Comparison of ENCODE assay signal across 16 mouse cellular contexts in the genomic region with DNA sequence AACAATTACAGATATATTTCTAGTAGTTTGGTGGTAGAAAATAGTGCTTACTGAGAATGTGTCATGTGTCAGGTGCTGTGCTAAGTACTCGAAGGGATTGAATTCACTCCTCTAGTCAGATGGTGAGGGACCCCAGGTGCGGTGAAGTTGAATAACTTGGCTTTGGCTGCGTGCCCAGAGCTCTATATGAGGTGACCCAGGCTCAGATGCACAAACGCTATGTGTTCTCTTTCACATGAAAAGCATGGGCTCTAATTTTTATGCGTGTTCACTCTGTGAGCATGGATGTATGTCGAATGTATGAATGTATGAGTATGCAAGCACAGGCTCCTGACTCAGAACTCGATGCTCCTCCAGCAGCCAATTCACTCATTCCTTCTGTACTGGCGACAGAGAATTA.
A peak's percentile ranks its signal among the peaks of the same experiment; 100 is the strongest.
DNase-seq lines count a peak whose midpoint lies in the region; ATAC-seq and TF ChIP-seq lines count a peak whose summit lies in the region.
"Had no signal": no experiment of that assay in that cellular context is flagged by ENCODE, and none has a peak within 500 bp of the region (broad histone marks: within the 10 kb centered on the region; RNA-seq: fewer than 3 reads in every experiment).

No protein-coding gene starts in this region.

- no peak for TF ChIP-seq POLR2A in brain, embryonic 14.5 days (IDR thresholded peaks at IDR 0.05; ENCODE audit: borderline replicate concordance, extremely low read depth, insufficient read depth, insufficient read length, poor library complexity, severe bottlenecking)
- TF ChIP-seq POLR2A in limb, embryonic 14.5 days (IDR thresholded peaks at IDR 0.05; ENCODE audit: borderline replicate concordance, extremely low read depth, insufficient read depth, insufficient read length) = no peak

- H3K36me3 ChIP-seq in hindbrain, embryonic 11.5 days (ENCODE audit: control insufficient read depth, insufficient read depth, low read length) = no peaks in the 10 kb centered on the region
- no peaks in the 10 kb centered on the region for H3K36me3 ChIP-seq in hindbrain, embryonic 10.5 days
- H3K36me3 ChIP-seq in forebrain, embryonic 13.5 days (ENCODE audit: poor library complexity, severe bottlenecking) = no peaks in the 10 kb centered on the region
- H3K36me3 ChIP-seq in limb, embryonic 14.5 days (ENCODE audit: control insufficient read depth, insufficient read depth, low read length) = no peaks in the 10 kb centered on the region
- H3K36me3 ChIP-seq: embryonic facial prominence, embryonic 13.5 days; kidney, embryonic 15.5 days had no signal

- H3K9me3 ChIP-seq in hindbrain, embryonic 11.5 days (ENCODE audit: control insufficient read depth, low read length) = no peaks in the 10 kb centered on the region
- no peaks in the 10 kb centered on the region for H3K9me3 ChIP-seq in hindbrain, embryonic 10.5 days
- no peaks in the 10 kb centered on the region for H3K9me3 ChIP-seq in forebrain, embryonic 13.5 days (replicated peaks)
- H3K9me3 ChIP-seq in limb, embryonic 14.5 days (ENCODE audit: control insufficient read depth, low read length) = no peaks in the 10 kb centered on the region
- H3K9me3 ChIP-seq: embryonic facial prominence, embryonic 13.5 days; kidney, embryonic 15.5 days had no signal

- no peak; the same call in 1 of the 2 replicates for ATAC-seq in hindbrain, embryonic 11.5 days (ENCODE audit: low FRiP score)
- peak; percentile 59; the same call in 1 of the 2 replicates for ATAC-seq in forebrain, embryonic 13.5 days
- no peak for ATAC-seq in limb, embryonic 14.5 days (ENCODE audit: low FRiP score, low read depth)
- no peak for ATAC-seq in frontal cortex, adult (ENCODE audit: low TSS enrichment)
- no peak for ATAC-seq in megakaryocyte, adult 5-6 weeks (ENCODE audit: poor library complexity, severe bottlenecking)
- ATAC-seq: Patski had no signal

- no peak overlapping the region for H3K4me2 ChIP-seq in hindbrain, embryonic 11.5 days (replicated peaks; ENCODE audit: low read depth, low read length)
- H3K4me2 ChIP-seq in forebrain, embryonic 13.5 days = no peak overlapping the region
- H3K4me2 ChIP-seq in limb, embryonic 14.5 days (replicated peaks; ENCODE audit: low read depth, low read length, severe bottlenecking) = no peak overlapping the region
- H3K4me2 ChIP-seq: embryonic facial prominence, embryonic 13.5 days; kidney, embryonic 15.5 days; liver, embryonic 11.5 days had no signal

- 31% methylated on average over 8 of the region's 8 CpGs for WGBS in hindbrain, embryonic 11.5 days
- WGBS in hindbrain, embryonic 10.5 days = 44% methylated on average over 8 of the region's 8 CpGs
- 10% methylated on average over 8 of the region's 8 CpGs for WGBS in forebrain, embryonic 13.5 days
- WGBS in limb, embryonic 14.5 days = 27% methylated on average over 8 of the region's 8 CpGs

- H3K27ac ChIP-seq in hindbrain, embryonic 11.5 days (ENCODE audit: low read depth, low read length) = no peak overlapping the region
- no peak overlapping the region for H3K27ac ChIP-seq in hindbrain, embryonic 10.5 days
- H3K27ac ChIP-seq in forebrain, embryonic 13.5 days = peak overlapping the region; percentile 65
- peak overlapping the region; percentile 3; the same call in 1 of the 2 replicates for H3K27ac ChIP-seq in limb, embryonic 14.5 days (replicated peaks; ENCODE audit: low read depth, low read length)
- H3K27ac ChIP-seq: kidney, embryonic 15.5 days had no signal

- H3K9ac ChIP-seq in hindbrain, embryonic 11.5 days (ENCODE audit: low read depth, low read length) = no peak overlapping the region
- H3K9ac ChIP-seq in forebrain, embryonic 13.5 days = no peak overlapping the region
- no peak overlapping the region for H3K9ac ChIP-seq in limb, embryonic 14.5 days (ENCODE audit: low read depth, low read length, severe bottlenecking)
- H3K9ac ChIP-seq: embryonic facial prominence, embryonic 13.5 days; kidney, embryonic 15.5 days had no signal

- H3K4me3 ChIP-seq in hindbrain, embryonic 11.5 days (ENCODE audit: low read depth, low read length) = no peak overlapping the region
- no peak overlapping the region for H3K4me3 ChIP-seq in hindbrain, embryonic 10.5 days
- H3K4me3 ChIP-seq in forebrain, embryonic 13.5 days = no peak overlapping the region
- no peak overlapping the region for H3K4me3 ChIP-seq in limb, embryonic 14.5 days (replicated peaks; ENCODE audit: low read length)
- H3K4me3 ChIP-seq: embryonic facial prominence, embryonic 13.5 days; kidney, embryonic 15.5 days had no signal

- TF ChIP-seq CTCF in brain, embryonic 14.5 days (IDR thresholded peaks at IDR 0.05; ENCODE audit: borderline replicate concordance, extremely low read depth, insufficient read depth, insufficient read length) = no peak

- H3K4me1 ChIP-seq in hindbrain, embryonic 11.5 days (replicated peaks; ENCODE audit: control insufficient read depth, insufficient read depth, low read length) = peaks cover 6% of the 10 kb centered on the region
- peaks cover 37% of the 10 kb centered on the region for H3K4me1 ChIP-seq in hindbrain, embryonic 10.5 days (replicated peaks)
- peaks cover 47% of the 10 kb centered on the region for H3K4me1 ChIP-seq in forebrain, embryonic 13.5 days
- peaks cover 13% of the 10 kb centered on the region; the same call in 1 of the 2 replicates for H3K4me1 ChIP-seq in limb, embryonic 14.5 days (ENCODE audit: control insufficient read depth, insufficient read depth, low read length)

- no peaks in the 10 kb centered on the region for H3K27me3 ChIP-seq in hindbrain, embryonic 11.5 days (ENCODE audit: control insufficient read depth, insufficient read depth, low read length)
- H3K27me3 ChIP-seq in hindbrain, embryonic 10.5 days (ENCODE audit: insufficient read depth, poor library complexity, severe bottlenecking) = no peaks in the 10 kb centered on the region
- H3K27me3 ChIP-seq in forebrain, embryonic 13.5 days = no peaks in the 10 kb centered on the region
- no peaks in the 10 kb centered on the region for H3K27me3 ChIP-seq in limb, embryonic 14.5 days (ENCODE audit: control insufficient read depth, insufficient read depth, low read length)
- H3K27me3 ChIP-seq: embryonic facial prominence, embryonic 13.5 days; kidney, embryonic 15.5 days; Patski had no signal

- DNase-seq in hindbrain, embryonic 11.5 days (ENCODE audit: low spot score) = peak; percentile 48
- no peak for DNase-seq in hindbrain, embryonic 10.5 days (ENCODE audit: low spot score)
- peak; percentile 89 for DNase-seq in brain, embryonic 14.5 days (ENCODE audit: low read depth)
- peak; percentile 61 for DNase-seq in limb, embryonic 14.5 days (ENCODE audit: low spot score)
- DNase-seq: adrenal gland, adult 2 months; heart, postnatal 36 days; lung, postnatal 4 days; right cerebral cortex, postnatal 14 days; thymus, postnatal 4 days had no signal

Comparison
In these comparisons a context has a peak if more than half of its experiments do, and no peak if none do; other contexts are left out.
1. H3K27ac ChIP-seq: peak in forebrain, embryonic 13.5 days (single experiment) and limb, embryonic 14.5 days (single experiment); none in hindbrain, embryonic 11.5 days (single experiment) and hindbrain, embryonic 10.5 days (single experiment).